Mouse (Mus musculus) kidney, adult 2 months (tissue): Measurements from ENCODE around the gene Polr1e.

Experiments
- CTCF ChIP-seq: fragments of 200-500 bp; conservative IDR thresholded peaks from 2 replicates; pipeline ENCODE4 v1.5.1; 2011; ENCODE audit warnings: low read depth, mild to moderate bottlenecking, control low read depth, low read length, moderate library complexity, mixed read lengths; ENCODE audit not compliant: insufficient read depth, insufficient read length
- POLR2A ChIP-seq: fragments of 200-500 bp; IDR thresholded peaks from one replicate; pipeline ENCODE4 v1.6.1; 2011; ENCODE audit warnings: low read depth, low read length, control low read depth

DNA sequence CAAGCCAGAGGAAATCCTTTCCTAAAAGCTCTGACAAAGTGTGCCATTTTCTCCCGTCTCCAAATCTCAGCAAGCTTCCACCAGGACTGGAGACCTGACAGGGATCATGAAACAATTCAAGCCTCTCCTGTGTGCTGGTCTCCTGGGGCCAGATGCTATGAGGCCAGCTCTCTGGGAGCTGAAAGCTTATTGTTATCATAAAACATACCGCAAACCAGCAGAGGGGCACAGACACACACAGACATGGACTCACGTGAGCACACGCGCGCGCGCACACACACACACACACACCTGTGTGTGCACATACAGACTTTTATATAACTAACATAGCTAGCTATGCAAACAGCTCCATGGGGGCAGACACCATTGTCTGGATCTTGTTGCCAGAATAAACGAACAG lies 64.6 kb downstream of the Polr1e start:
- TF ChIP-seq CTCF (no peak), POLR2A (no peak)
